Mouse (Mus musculus): Measurements from ENCODE around the gene Rara. TPM values are rescaled to one million over a fixed set of nuclear protein-coding genes. Genes with fewer than 3 reads are reported as not detected.

Rara gene
- polyA plus RNA-seq, 1 experiment = 27.3 TPM

DNA sequence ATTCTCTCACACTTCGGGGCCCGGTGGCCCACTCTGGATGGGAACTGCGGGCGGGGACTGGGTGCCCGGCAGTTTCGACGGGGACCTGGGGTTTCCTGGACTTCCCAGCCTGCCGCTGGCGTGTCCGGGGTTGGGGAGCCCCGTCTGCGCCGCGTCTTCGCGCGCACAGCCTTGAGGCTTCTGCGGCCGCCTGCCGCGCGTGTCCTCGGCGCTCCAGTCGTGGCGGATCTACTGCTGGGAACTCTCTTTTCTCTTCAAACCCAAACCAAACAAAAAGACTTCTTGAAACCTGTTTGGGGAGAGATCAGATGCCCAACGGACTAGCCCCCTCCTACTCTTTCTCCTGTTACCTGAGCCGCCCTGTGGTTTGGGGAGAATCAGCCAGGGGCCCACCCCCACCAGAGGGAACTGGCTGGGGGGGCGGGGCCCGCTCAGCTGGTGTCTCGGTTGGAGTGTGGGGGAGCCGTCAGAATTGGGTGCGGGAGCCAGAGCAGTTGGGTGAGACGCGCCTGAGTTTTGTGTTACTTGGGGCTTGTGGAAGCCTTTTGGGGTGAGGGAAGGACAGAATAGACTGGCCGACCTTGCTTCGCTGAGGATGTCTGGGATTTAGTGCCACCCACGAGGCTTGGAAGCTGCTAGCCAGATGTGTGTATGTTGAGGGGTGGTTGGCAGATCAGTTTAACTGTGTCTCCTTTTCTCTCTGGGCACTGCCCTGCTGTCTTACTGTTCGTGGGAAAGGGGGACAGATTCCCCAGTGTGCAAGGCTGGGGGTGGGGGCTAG lies 10.5 kb downstream of the Rara start:
- peak overlapping the region; percentile 73 for H3K4me3 ChIP-seq
- H3ac ChIP-seq (ENCODE audit: control insufficient read depth, insufficient read length) = peak overlapping the region; percentile 73
- no peaks in the 10 kb centered on the region for H3K27me3 ChIP-seq (ENCODE audit: control insufficient read depth, insufficient read depth, insufficient read length)
- H3K36me3 ChIP-seq (ENCODE audit: control insufficient read depth, insufficient read depth) = no peaks in the 10 kb centered on the region
- peak overlapping the region; percentile 96 for H3K4me2 ChIP-seq (ENCODE audit: low read depth)
- H3K79me2 ChIP-seq (ENCODE audit: control insufficient read depth, insufficient read depth) = peaks cover 36% of the 10 kb centered on the region
- no peak for TF ChIP-seq E2F4 (IDR thresholded peaks at IDR 0.05; ENCODE audit: insufficient read depth)
- no peak for TF ChIP-seq CEBPB (IDR thresholded peaks at IDR 0.05; ENCODE audit: insufficient read depth, poor library complexity, severe bottlenecking)
- TF ChIP-seq POLR2A (IDR thresholded peaks at IDR 0.05; ENCODE audit: insufficient read length, low read depth) = peak; percentile 51
- peak in 1 of 3 experiments; percentile 64 for TF ChIP-seq MYOG (IDR thresholded peaks at IDR 0.05; ENCODE audit: control insufficient read depth in 1 of 3, insufficient read depth in 1 of 3, insufficient read length in 2 of 3, low read depth in 2 of 3)
- no peak for TF ChIP-seq SRF (IDR thresholded peaks at IDR 0.05; ENCODE audit: control insufficient read depth, insufficient read length, low read depth)
- peak; percentile 52 for TF ChIP-seq POLR2AphosphoS2 (IDR thresholded peaks at IDR 0.05; ENCODE audit: insufficient read length, low read depth)
- TF ChIP-seq USF1 (IDR thresholded peaks at IDR 0.05; ENCODE audit: low read depth) = no peak
- TF ChIP-seq TCF12 (IDR thresholded peaks at IDR 0.05; ENCODE audit: insufficient read depth, poor library complexity, severe bottlenecking) = no peak

DNA sequence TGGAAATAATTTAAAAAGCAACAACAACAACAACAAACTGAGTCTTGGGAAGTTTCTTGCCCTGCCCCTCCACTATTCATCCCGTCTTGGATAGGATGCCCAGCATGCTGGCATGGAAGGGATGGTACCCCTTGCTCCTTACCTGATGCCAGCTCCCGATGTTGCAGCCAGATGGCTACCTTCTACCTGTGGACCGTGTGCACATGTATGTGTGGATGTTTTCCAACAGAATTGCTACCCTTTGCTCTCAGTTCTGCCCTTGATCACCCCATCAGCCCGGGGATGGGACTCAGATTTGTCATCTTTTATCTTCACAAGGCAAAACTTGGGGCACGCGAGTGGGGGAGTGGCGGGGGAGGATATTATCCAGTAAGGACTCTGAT lies 11.1 kb downstream of the Rara start:
- Histone ChIP-seq H3K36me3 (ENCODE audit: control insufficient read depth, insufficient read depth) (no peaks in the 10 kb centered on the region), H3ac (ENCODE audit: control insufficient read depth, insufficient read length) (peak overlapping the region; percentile 73), H3K27me3 (ENCODE audit: control insufficient read depth, insufficient read depth, insufficient read length) (no peaks in the 10 kb centered on the region), H3K79me2 (ENCODE audit: control insufficient read depth, insufficient read depth) (peaks cover 41% of the 10 kb centered on the region), H3K4me2 (ENCODE audit: low read depth) (peak overlapping the region; percentile 96), H3K4me3 (peak overlapping the region; percentile 73)
- TF ChIP-seq REST (IDR thresholded peaks at IDR 0.05; ENCODE audit: insufficient read depth, insufficient read length) = no peak
- TF ChIP-seq POLR2AphosphoS2 (IDR thresholded peaks at IDR 0.05; ENCODE audit: insufficient read length, low read depth) = peak; percentile 49
- TF ChIP-seq MYOD1 (IDR thresholded peaks at IDR 0.05; ENCODE audit: control insufficient read depth in 1 of 3, insufficient read length in 2 of 3, low read depth in 2 of 3) = no peak

DNA sequence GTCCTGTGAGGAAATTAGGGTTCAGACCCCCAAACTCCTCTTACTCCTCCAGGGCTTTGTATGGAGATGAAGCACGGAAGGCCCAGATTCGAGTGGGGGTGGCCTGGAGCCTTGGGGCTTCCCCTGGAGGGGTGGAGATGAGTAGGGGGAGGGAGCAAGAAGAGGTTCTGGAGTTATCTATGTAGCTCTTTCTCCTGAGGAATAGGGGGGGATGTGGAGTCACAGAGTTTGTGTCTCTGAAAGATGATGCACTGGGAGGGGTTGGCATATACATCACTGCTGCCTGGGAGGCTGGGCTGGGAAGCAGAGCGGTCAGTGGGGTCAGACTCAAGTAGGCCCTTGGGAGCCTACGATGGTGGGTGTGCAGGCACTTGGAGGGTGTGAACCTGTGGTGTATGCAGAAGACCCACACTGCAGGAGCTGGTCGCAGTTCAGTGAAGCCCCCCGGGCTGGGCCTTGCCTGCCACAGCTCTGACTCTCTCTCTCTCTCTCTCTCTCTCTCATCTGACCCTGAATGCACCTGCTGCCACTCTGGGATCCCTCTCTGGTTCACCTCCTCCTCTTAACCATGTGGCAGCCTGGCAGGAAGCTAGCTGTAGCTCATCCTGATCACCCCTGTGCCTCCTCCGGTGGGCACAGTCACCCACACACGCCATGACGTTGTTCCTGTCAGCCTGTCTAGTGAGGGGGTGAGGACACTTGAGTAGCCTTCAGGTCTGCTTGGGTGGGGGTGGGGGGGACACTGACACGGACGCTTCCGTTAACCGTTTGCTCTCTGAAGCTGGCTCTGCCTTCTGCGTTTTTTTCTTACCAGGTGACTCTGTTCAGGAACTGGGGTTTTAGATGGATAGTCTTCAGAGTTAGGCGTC lies 11.7 kb downstream of the Rara start:
- no peaks in the 10 kb centered on the region for H3K36me3 ChIP-seq (ENCODE audit: control insufficient read depth, insufficient read depth)
- peak overlapping the region; percentile 96 for H3K4me2 ChIP-seq (ENCODE audit: low read depth)
- H3K4me3 ChIP-seq = peak overlapping the region; percentile 73
- TF ChIP-seq MYOG (IDR thresholded peaks at IDR 0.05; ENCODE audit: control insufficient read depth in 1 of 3, insufficient read depth in 1 of 3, insufficient read length in 2 of 3, low read depth in 2 of 3) (peak in 1 of 3 experiments; percentile 50), MYOD1 (IDR thresholded peaks at IDR 0.05; ENCODE audit: control insufficient read depth in 1 of 3, insufficient read length in 2 of 3, low read depth in 2 of 3) (peak in 2 of 3 experiments; percentile 23 to 52), CEBPB (IDR thresholded peaks at IDR 0.05; ENCODE audit: insufficient read depth, poor library complexity, severe bottlenecking) (no peak), TCF12 (IDR thresholded peaks at IDR 0.05; ENCODE audit: insufficient read depth, poor library complexity, severe bottlenecking) (no peak), USF1 (IDR thresholded peaks at IDR 0.05; ENCODE audit: low read depth) (no peak), MAX (IDR thresholded peaks at IDR 0.05; ENCODE audit: low read depth) (no peak), POLR2A (IDR thresholded peaks at IDR 0.05; ENCODE audit: insufficient read length, low read depth) (no peak), E2F4 (IDR thresholded peaks at IDR 0.05; ENCODE audit: insufficient read depth) (no peak), POLR2AphosphoS2 (IDR thresholded peaks at IDR 0.05; ENCODE audit: insufficient read length, low read depth) (peak; percentile 74), TCF3 (IDR thresholded peaks at IDR 0.05; ENCODE audit: insufficient read length, low read depth) (no peak)
- no peaks in the 10 kb centered on the region for H3K27me3 ChIP-seq (ENCODE audit: control insufficient read depth, insufficient read depth, insufficient read length)
- peaks cover 47% of the 10 kb centered on the region for H3K79me2 ChIP-seq (ENCODE audit: control insufficient read depth, insufficient read depth)
- peak overlapping the region; percentile 73 for H3ac ChIP-seq (ENCODE audit: control insufficient read depth, insufficient read length)

DNA sequence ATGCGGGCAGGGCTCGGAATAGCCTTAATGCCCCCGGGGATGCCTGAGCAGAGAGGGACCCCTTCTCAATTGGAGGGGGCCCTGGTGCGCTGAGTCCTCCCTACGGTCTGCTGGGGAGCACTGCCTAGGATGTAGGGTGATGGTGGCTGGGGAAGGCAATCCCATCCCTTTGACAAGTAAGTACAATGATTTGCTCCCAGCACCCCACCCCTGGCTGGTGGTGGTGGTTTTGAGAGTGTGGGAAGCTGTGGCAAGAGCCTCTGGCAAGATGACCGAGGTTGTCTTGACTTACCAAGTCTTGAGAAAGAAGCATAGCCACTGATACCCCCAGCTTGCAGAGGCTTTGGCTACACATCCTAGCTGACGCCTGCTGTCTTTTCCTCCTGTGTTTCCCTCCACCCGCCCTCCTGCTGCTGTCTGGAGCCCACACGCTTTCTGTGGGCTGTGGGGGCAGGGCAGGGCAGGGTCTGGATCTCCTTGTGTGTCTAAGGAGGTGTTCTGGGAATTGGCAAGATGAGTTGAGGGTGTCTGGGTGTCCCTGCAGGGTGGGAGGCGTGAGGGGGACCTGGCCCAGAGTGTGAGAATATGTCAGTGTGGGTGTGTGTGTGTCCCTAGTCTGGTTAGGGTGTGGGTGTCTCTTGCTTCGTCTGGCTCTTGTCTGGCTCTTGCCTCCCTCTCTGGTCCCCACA lies 12.5 kb downstream of the Rara start:
- H3K36me3 ChIP-seq (ENCODE audit: control insufficient read depth, insufficient read depth) = no peaks in the 10 kb centered on the region
- peak overlapping the region; percentile 96 for H3K4me2 ChIP-seq (ENCODE audit: low read depth)
- H3K27me3 ChIP-seq (ENCODE audit: control insufficient read depth, insufficient read depth, insufficient read length) = no peaks in the 10 kb centered on the region
- H3ac ChIP-seq (ENCODE audit: control insufficient read depth, insufficient read length) = no peak overlapping the region
- peak overlapping the region; percentile 73 for H3K4me3 ChIP-seq
- TF ChIP-seq MAX (IDR thresholded peaks at IDR 0.05; ENCODE audit: low read depth) = no peak
- peak; percentile 59 for TF ChIP-seq POLR2AphosphoS2 (IDR thresholded peaks at IDR 0.05; ENCODE audit: insufficient read length, low read depth)
- TF ChIP-seq TCF3 (IDR thresholded peaks at IDR 0.05; ENCODE audit: insufficient read length, low read depth) = no peak
- TF ChIP-seq POLR2A (IDR thresholded peaks at IDR 0.05; ENCODE audit: insufficient read length, low read depth) = peak; percentile 24
- peak in 1 of 3 experiments; percentile 38 for TF ChIP-seq MYOG (IDR thresholded peaks at IDR 0.05; ENCODE audit: control insufficient read depth in 1 of 3, insufficient read depth in 1 of 3, insufficient read length in 2 of 3, low read depth in 2 of 3)
- no peak for TF ChIP-seq USF1 (IDR thresholded peaks at IDR 0.05; ENCODE audit: low read depth)
- peak in 1 of 3 experiments; percentile 21 for TF ChIP-seq MYOD1 (IDR thresholded peaks at IDR 0.05; ENCODE audit: control insufficient read depth in 1 of 3, insufficient read length in 2 of 3, low read depth in 2 of 3)
- no peak for TF ChIP-seq SRF (IDR thresholded peaks at IDR 0.05; ENCODE audit: control insufficient read depth, insufficient read length, low read depth)
- peaks cover 55% of the 10 kb centered on the region for H3K79me2 ChIP-seq (ENCODE audit: control insufficient read depth, insufficient read depth)
